Mouse (Mus musculus): ENCODE data around the gene Tef. TPM values are rescaled to one million over a fixed set of nuclear protein-coding genes. Genes with fewer than 3 reads are reported as not detected.
A peak's percentile ranks its signal among the peaks of the same experiment; 100 is the strongest.

The Tef gene
- polyA plus RNA-seq, 1 experiment: 121 TPM

- no peak overlapping the region for H3K4me3 ChIP-seq (ENCODE audit: insufficient read depth, low read depth, low read length)
Observed at GRCm38 (mm10) chr15:81797861-81798260, 4.4 kb upstream of the Tef start.

GRCm38 (mm10) chr15:81798421-81798820 is 3.8 kb upstream of the Tef start:
- Histone ChIP-seq H3K27me3 (replicated peaks; ENCODE audit: control insufficient read depth, insufficient read depth, low read length) (no peaks in the 10 kb centered on the region), H3K36me3 (ENCODE audit: control insufficient read depth, insufficient read depth, low read length) (no peaks in the 10 kb centered on the region), H3K4me3 (ENCODE audit: insufficient read depth, low read depth, low read length) (no peak overlapping the region), H3K4me1 (ENCODE audit: control insufficient read depth, insufficient read depth, low read length) (peaks cover 29% of the 10 kb centered on the region), H3K27ac (ENCODE audit: insufficient read depth, low read depth, low read length) (peak overlapping the region; percentile 91)
- 53% methylated on average over 4 of the region's 4 CpGs for WGBS
- DNase-seq: peak; percentile 78
- no peak for TF ChIP-seq CTCF (conservative IDR thresholded peaks at IDR 0.05; ENCODE audit: insufficient read depth, insufficient read length, low read depth, low read length)
- TF ChIP-seq POLR2A (IDR thresholded peaks at IDR 0.05; ENCODE audit: low read depth, low read length): no peak

More at GRCm38 (mm10) chr15:81797861-81798260, 4.4 kb upstream of the Tef start:
- H3K4me1 ChIP-seq (ENCODE audit: control insufficient read depth, insufficient read depth, low read length): peaks cover 29% of the 10 kb centered on the region
- no peaks in the 10 kb centered on the region for H3K27me3 ChIP-seq (replicated peaks; ENCODE audit: control insufficient read depth, insufficient read depth, low read length)
- peak; percentile 70 for DNase-seq
- 71% methylated on average over 6 of the region's 6 CpGs for WGBS
- no peak for TF ChIP-seq POLR2A (IDR thresholded peaks at IDR 0.05; ENCODE audit: low read depth, low read length)
- TF ChIP-seq CTCF (conservative IDR thresholded peaks at IDR 0.05; ENCODE audit: insufficient read depth, insufficient read length, low read depth, low read length): no peak
- peak overlapping the region; percentile 91 for H3K27ac ChIP-seq (ENCODE audit: insufficient read depth, low read depth, low read length)
- H3K36me3 ChIP-seq (ENCODE audit: control insufficient read depth, insufficient read depth, low read length): no peaks in the 10 kb centered on the region

- peak; percentile 76 for DNase-seq
- TF ChIP-seq CTCF (conservative IDR thresholded peaks at IDR 0.05; ENCODE audit: insufficient read depth, insufficient read length, low read depth, low read length) (no peak), POLR2A (IDR thresholded peaks at IDR 0.05; ENCODE audit: low read depth, low read length) (no peak)
- WGBS: 43% methylated on average over 3 of the region's 3 CpGs
Observed at GRCm38 (mm10) chr15:81800391-81800790, 1.8 kb upstream of the Tef start.

GRCm38 (mm10) chr15:81802941-81803351 is 725 bp downstream of the Tef start:
- TF ChIP-seq POLR2A (IDR thresholded peaks at IDR 0.05; ENCODE audit: low read depth, low read length) (peak; percentile 67), CTCF (conservative IDR thresholded peaks at IDR 0.05; ENCODE audit: insufficient read depth, insufficient read length, low read depth, low read length) (no peak)
- WGBS: 7% methylated on average over 8 of the region's 8 CpGs
- Histone ChIP-seq H3K4me1 (ENCODE audit: control insufficient read depth, insufficient read depth, low read length) (peaks cover 50% of the 10 kb centered on the region), H3K27me3 (replicated peaks; ENCODE audit: control insufficient read depth, insufficient read depth, low read length) (no peaks in the 10 kb centered on the region), H3K4me3 (ENCODE audit: insufficient read depth, low read depth, low read length) (peak overlapping the region; percentile 77), H3K27ac (ENCODE audit: insufficient read depth, low read depth, low read length) (peak overlapping the region; percentile 99), H3K36me3 (ENCODE audit: control insufficient read depth, insufficient read depth, low read length) (no peaks in the 10 kb centered on the region; the same call in 1 of the 2 replicates)
- peak; percentile 82 for DNase-seq

More at GRCm38 (mm10) chr15:81800391-81800790, 1.8 kb upstream of the Tef start:
- Histone ChIP-seq H3K4me1 (ENCODE audit: control insufficient read depth, insufficient read depth, low read length) (peaks cover 38% of the 10 kb centered on the region), H3K4me3 (ENCODE audit: insufficient read depth, low read depth, low read length) (no peak overlapping the region), H3K27me3 (replicated peaks; ENCODE audit: control insufficient read depth, insufficient read depth, low read length) (no peaks in the 10 kb centered on the region), H3K36me3 (ENCODE audit: control insufficient read depth, insufficient read depth, low read length) (no peaks in the 10 kb centered on the region; the same call in 1 of the 2 replicates), H3K27ac (ENCODE audit: insufficient read depth, low read depth, low read length) (peak overlapping the region; percentile 15)

GRCm38 (mm10) chr15:81803425-81803951 is 1.3 kb downstream of the Tef start:
- 44% methylated on average over 4 of the region's 4 CpGs for WGBS
- Histone ChIP-seq H3K4me1 (ENCODE audit: control insufficient read depth, insufficient read depth, low read length) (peaks cover 47% of the 10 kb centered on the region), H3K4me3 (ENCODE audit: insufficient read depth, low read depth, low read length) (peak overlapping the region; percentile 77), H3K27ac (ENCODE audit: insufficient read depth, low read depth, low read length) (peak overlapping the region; percentile 99), H3K36me3 (ENCODE audit: control insufficient read depth, insufficient read depth, low read length) (no peaks in the 10 kb centered on the region; the same call in 1 of the 2 replicates), H3K27me3 (replicated peaks; ENCODE audit: control insufficient read depth, insufficient read depth, low read length) (no peaks in the 10 kb centered on the region)
- TF ChIP-seq POLR2A (IDR thresholded peaks at IDR 0.05; ENCODE audit: low read depth, low read length) (no peak), CTCF (conservative IDR thresholded peaks at IDR 0.05; ENCODE audit: insufficient read depth, insufficient read length, low read depth, low read length) (no peak)
- DNase-seq: no peak

GRCm38 (mm10) chr15:81804172-81804571 is 2.0 kb downstream of the Tef start:
- no peak for DNase-seq
- TF ChIP-seq CTCF (conservative IDR thresholded peaks at IDR 0.05; ENCODE audit: insufficient read depth, insufficient read length, low read depth, low read length): no peak
- TF ChIP-seq POLR2A (IDR thresholded peaks at IDR 0.05; ENCODE audit: low read depth, low read length): no peak
- 72% methylated on average over 1 of the region's 1 CpGs for WGBS
- no peaks in the 10 kb centered on the region for H3K27me3 ChIP-seq (replicated peaks; ENCODE audit: control insufficient read depth, insufficient read depth, low read length)
- peak overlapping the region; percentile 99 for H3K27ac ChIP-seq (ENCODE audit: insufficient read depth, low read depth, low read length)
- H3K36me3 ChIP-seq (ENCODE audit: control insufficient read depth, insufficient read depth, low read length): no peaks in the 10 kb centered on the region; the same call in 1 of the 2 replicates
- peak overlapping the region; percentile 77 for H3K4me3 ChIP-seq (ENCODE audit: insufficient read depth, low read depth, low read length)
- H3K4me1 ChIP-seq (ENCODE audit: control insufficient read depth, insufficient read depth, low read length): peaks cover 46% of the 10 kb centered on the region

GRCm38 (mm10) chr15:81804883-81805282 is 2.7 kb downstream of the Tef start:
- peaks cover 45% of the 10 kb centered on the region for H3K4me1 ChIP-seq (ENCODE audit: control insufficient read depth, insufficient read depth, low read length)

More at GRCm38 (mm10) chr15:81804883-81805282, 2.7 kb downstream of the Tef start:
- Histone ChIP-seq H3K4me3 (ENCODE audit: insufficient read depth, low read depth, low read length) (peak overlapping the region; percentile 77; the same call in 1 of the 2 replicates), H3K27ac (ENCODE audit: insufficient read depth, low read depth, low read length) (peak overlapping the region; percentile 99), H3K27me3 (replicated peaks; ENCODE audit: control insufficient read depth, insufficient read depth, low read length) (no peaks in the 10 kb centered on the region), H3K36me3 (ENCODE audit: control insufficient read depth, insufficient read depth, low read length) (no peaks in the 10 kb centered on the region; the same call in 1 of the 2 replicates)
- DNase-seq: peak; percentile 36
- WGBS: 42% methylated on average over 3 of the region's 3 CpGs
- TF ChIP-seq CTCF (conservative IDR thresholded peaks at IDR 0.05; ENCODE audit: insufficient read depth, insufficient read length, low read depth, low read length) (no peak), POLR2A (IDR thresholded peaks at IDR 0.05; ENCODE audit: low read depth, low read length) (no peak)
